Mouse (Mus musculus) ovary, adult 18-20 months (tissue): Measurements from ENCODE around the gene Muc4.

Source experiments
- DNase-seq: peaks from one replicate; pipeline ENCODE4 v3.0.0; 2022; ENCODE audit warnings: low spot score, mixed read lengths

Muc4 gene

GRCm38 (mm10) chr16:32726501-32726900 lies 9.2 kb upstream of the Muc4 start:
- DNase-seq: no peak

GRCm38 (mm10) chr16:32728240-32728639 lies 7.4 kb upstream of the Muc4 start:
- no peak for DNase-seq

- DNase-seq: no peak
Measured at GRCm38 (mm10) chr16:32728730-32729129, 7.0 kb upstream of the Muc4 start.

- no peak for DNase-seq
Measured at GRCm38 (mm10) chr16:32733213-32733612, 2.5 kb upstream of the Muc4 start.

DNA sequence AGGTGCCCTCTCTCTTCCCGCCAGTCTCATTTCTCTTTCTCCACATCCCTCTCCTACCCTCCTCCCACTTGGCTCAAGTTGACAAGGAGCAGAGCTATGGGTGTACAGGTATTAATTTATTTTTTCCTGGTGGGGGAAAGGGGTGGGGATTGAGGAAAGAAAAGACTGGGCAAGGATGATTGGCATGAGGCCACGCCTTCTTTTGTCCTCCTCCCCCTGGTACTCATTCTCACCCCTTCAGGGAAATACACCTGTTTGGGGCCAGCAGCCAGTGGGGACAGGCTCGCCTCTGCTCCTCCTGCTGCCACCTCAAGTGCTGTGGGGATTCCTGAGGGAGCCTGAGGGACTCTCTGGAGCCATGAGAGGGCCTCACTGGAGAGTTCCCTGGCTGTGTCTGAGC lies 336 bp downstream of the Muc4 start:
- no peak for DNase-seq

- no peak for DNase-seq
Measured at GRCm38 (mm10) chr16:32740003-32740663, 4.4 kb downstream of the Muc4 start.

- DNase-seq: no peak
Measured at GRCm38 (mm10) chr16:32741366-32741765, 5.7 kb downstream of the Muc4 start.

DNA sequence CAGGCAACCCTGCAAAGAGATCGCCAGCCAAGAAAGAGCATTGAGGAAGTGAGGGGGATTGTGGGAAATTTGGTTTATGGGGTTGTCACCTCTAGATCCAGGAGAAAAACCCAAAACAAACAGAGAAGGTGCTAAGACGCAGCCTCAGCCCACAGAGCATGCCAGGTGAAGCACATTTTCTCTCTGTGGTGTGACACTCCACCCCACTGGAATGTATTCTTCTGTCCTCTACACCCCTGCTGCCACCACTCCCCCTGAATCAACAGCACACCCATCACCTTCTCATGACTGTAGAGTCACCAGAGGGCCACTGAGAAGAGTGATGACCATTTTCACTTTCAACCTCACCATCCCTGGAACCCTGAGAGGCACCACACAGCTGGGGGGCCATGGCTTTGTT lies 7.0 kb downstream of the Muc4 start:
- no peak for DNase-seq

DNA sequence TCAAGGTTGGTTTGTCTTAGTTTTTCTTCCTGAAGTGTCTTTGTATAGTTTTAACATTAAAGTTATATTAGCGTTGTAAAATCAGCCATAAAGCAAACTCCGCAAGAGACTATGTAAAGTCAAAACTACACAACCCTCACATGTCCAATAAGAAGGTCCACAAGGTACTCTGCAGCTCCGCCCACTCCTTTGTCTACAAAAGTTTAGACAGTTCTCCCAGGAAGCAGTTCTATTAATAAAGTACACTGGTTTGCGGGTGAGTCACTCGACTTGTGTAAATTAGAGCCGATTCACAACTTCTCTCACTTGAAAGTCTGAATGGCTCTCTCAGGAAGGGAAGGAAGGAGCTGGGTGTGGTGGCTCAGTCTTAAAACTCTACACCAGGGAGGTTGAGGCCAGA lies 10.2 kb downstream of the Muc4 start:
- DNase-seq: no peak

DNA sequence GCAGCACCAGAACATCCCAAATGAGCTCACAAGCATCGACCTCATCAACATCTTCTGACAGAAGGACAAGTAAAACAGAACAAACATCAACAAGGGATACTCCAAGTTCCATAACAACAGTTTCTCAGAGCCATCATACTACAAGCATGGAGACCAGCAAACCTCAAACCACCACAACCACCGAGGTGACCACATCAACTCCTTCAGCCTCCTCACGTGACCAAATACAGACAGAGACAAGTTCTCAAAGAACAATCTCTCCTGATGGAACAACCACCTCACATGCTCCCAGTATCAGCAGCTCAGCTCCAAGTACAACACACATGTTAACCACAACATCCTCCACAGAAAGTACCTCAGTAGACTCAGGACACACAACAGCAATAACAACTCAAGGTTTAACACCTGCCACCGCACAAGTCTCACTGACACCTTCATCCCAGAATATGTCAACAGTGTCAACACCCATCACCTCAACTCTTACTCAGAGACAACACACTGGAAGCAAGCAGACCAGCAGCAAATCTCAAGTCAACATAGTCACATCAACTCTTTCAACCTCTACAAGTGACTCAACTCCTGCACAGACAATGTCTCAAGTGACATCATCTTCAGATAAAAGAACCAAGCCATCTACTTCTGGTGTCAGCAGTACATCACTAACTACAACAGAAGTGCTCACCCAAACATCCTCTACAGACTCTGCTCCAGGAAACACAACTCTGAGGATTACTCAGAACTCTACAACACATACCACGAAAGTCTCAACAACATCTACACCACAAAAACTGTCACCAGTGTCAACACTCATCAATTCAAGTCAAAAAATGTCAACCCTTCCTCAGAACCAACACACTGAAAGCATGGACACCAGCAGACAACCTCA lies 14.8 kb downstream of the Muc4 start:
- no peak for DNase-seq

DNA sequence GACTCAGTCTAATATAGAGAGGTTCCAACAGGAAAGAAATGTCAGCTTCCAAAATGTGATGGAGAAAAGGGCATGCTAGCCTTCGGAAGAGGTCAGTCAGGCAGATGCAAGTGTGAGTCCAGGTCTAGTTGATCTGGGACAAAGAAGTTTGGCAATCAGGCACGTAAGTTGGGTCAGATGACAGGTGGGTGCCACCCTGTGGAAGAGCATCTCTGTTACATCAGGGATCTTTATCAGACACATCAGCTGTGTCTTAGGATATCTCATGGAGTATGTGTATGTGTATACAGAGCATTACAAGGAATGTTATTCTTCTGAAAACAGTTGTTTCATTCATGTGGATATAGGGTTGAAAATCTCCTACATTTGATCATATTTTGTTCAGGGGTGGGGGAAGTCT lies 28.9 kb downstream of the Muc4 start:
- no peak for DNase-seq

DNA sequence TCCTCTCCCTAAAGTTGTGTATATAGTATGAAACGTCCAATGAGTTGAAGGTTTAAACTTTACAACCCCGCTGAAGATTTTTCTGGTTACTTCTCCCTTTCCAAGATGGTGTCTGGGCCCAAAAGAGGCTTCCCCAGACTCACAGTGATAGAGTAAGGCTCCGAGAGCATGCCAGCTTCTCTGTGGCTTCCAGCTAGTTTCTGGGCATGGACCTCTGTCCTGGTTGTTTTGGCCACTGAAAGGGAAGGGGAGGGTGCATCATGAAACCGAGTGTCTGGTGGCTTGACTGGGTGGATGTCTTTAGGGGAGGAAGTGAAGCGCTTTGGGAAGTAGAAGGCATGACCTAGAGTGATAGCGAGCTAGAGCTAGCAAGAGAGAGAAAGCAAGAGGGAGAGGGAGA lies 29.3 kb downstream of the Muc4 start:
- DNase-seq: no peak

- DNase-seq: no peak
Measured at GRCm38 (mm10) chr16:32766904-32767303, 31.2 kb downstream of the Muc4 start.

GRCm38 (mm10) chr16:32776676-32777075 lies 41.0 kb downstream of the Muc4 start:
- no peak for DNase-seq

GRCm38 (mm10) chr16:32778956-32779355 lies 43.3 kb downstream of the Muc4 start:
- no peak for DNase-seq

GRCm38 (mm10) chr16:32783324-32784062 lies 47.8 kb downstream of the Muc4 start:
- no peak for DNase-seq

DNA sequence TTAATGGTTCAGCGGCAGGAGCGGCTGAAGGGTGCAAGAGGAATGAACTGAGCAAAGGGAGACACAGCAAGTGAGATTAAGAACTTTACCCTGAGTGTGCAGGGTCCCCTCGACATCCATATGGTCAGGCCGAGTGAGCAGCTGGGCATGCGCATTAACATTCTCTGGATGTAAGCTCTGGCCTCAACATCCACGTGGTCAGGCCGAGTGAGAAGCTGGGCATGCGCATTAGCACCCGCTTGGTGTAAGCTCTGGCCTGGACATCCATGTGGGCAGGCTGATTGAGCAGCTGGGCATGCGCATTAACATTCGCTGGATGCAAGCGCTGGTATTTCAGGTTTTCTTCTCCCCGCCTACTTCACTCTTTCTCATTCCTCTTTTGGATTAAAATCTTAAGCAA lies 49.2 kb downstream of the Muc4 start:
- no peak for DNase-seq

DNA sequence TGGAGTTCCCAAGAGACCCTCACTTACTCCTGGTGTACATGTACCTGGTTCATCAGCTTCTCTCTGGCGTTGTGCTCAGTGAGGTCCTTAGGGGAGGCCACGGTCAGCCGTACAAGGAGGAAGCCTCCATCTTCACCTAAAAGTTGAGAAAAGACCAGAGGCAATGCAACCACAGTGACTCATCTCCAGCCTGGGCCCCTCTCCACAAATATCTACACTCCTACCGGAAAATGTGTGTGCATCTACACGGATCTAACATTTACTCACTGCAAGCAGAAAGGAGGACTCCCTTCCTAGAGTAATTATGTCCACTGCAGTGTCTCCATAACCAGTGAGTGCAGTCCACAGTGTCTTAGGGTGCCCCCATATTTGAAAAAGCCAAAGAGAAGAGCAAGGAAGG lies 54.4 kb downstream of the Muc4 start:
- no peak for DNase-seq

DNA sequence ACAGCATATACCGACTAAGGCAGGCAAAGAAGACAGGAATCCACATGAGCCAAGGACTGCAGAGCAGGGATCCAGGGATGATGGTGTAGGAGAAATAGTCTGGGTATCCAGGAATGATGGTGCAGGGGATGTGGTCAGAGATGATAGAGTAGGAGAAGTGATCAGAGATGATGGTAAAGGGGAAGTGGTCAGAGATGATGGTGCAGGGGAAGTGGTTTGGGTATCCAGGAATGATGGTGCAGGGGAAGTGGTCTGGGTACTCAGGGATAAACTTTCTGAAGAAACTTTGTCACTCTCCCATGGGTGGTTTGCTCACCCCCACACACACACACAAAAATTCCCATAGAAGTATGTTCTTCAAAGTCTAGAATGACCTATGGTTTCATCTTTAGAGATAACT lies 59.5 kb downstream of the Muc4 start:
- DNase-seq: no peak

- DNase-seq: no peak
Measured at GRCm38 (mm10) chr16:32796676-32797425, 61.2 kb downstream of the Muc4 start.

DNA sequence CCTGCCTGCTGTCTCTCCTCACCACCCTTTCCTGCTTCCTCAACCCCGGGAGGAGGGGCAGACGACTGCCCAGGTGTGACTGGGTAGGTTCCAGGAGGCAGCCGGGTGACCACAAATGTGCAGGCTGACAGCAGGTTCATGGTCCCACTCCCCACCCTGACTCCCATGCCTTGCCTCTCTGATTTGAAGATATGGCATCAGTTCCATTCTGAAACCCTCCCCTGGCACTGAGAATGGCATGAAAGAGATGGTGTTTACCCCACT lies 61.7 kb downstream of the Muc4 start, which contains the start of gene Muc20:
TSS of gene Muc20 (minus strand) at position 10 of the 264 bp plus-strand sequence.
- no peak for DNase-seq

DNA sequence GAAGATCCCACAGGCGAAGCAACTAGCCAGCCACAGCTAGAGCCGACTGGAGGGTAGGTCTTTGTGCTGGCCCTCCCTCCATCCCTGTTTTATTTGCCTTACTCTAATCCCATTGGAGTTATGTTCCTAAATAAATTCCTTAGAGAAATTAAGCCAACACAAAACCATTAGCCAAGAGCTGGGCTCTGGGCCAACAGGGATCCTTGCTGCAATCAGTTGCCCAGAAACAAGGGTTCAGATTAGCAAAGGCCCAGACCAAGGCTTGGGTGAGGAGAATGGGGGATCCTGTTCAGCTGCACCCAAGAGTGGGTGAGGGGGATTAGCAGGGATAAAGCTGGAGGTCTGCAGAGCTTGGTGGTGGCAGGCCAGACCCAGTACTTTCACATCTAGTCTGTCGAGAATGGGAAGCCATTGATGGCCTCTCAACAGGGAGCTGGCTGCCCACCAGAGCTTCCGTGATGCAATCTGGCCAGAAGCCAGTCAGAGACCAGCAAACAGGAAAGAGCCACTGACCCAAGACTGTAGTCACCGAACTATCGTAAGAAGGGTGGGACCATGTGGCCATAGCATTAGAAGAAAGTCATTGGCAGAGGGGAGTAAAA lies 67.7 kb downstream of the Muc4 start:
- peak; percentile 56 for DNase-seq
